Mouse (Mus musculus): ENCODE data around the gene Rnf207.

The Rnf207 gene

DNA sequence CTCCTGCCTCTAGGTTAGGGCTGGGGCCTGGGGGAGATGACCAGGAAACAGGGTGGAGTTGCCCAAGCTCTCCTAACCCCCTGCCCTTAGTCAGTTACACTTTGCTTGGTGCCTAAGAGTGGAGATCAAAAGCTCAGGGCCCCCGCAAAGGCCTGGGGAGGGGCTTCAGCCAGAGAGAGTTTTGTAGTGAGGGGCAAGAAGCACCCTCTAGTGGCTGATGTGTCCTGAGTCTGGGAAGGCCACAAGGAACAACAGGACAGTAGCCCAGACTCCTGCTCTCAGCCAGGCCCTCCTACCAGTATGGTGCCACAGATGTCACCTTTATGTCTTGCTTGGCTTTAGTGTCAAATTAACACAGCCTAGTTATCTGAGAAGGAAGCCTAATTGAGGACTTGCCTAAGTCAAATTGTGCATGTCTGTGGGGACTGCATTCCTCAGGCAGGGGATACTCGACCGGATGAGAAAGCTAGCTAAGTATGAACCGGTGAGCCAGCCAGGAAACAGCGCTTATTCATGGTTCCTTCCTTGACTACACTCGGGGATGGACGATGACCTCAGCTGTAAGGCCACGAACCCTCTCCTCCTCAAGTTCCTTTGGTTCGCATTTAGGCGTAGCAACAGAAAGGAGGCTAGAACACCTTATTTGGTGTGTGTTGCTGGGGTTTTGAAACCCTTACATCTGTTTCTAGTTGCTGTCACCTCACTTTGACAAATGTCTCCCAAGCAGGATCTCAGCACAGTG is 24.4 kb downstream of the Rnf207 start:
- no peak for DNase-seq (ENCODE audit: low spot score)

DNA sequence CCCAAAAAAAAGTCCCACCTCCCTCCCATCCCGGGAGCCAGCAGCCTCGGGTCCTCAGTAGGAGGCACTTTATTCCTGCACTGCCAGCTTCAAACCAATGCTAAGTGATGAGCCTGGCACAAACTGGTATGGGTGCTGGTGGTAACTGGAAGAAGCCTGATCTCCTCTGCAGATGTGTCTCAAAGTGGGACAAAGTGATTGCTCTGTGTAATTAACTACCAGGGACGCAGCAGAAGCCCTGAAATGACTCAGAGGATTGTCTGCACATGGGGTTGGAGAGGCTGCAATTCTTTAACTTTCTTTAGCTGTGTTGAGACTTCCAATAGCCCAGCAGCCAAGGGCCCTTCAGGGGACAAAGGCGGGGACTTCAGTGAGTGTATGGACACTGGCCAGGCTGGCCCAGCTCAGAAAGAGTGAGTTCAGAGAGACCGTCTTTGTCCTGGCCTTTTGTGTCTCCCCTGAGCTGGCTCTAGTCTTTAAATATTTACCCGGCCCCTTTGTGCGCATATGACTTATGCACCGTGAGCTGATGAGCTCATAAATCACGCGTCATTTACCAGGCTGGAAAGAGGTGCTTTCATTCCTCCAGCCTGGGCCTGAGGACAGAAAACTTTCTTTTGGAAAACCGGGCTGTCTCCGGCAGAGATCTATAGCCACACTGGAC is 26.6 kb downstream of the Rnf207 start:
- DNase-seq (ENCODE audit: low spot score): no peak

DNA sequence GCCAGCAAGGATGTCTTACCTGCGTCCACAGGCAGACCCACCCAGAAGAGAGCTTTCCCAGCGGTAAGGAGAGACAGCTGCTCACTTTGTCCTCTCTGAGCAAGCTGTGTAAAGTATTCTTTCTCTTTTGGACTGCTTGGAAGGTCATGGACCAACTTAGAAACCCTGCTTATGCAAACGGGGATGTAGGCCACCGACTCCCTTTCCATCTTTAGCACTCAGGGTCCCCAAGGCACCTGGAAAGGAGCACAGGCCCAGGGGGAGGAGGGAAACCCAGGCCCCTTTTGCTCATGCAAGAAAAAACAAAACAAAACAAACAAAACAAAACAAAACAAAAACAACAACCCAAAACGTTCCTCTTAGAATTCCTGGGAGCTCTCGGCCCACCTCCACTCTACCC is 27.2 kb downstream of the Rnf207 start, which contains the start of gene Hes3:
Hes3 (minus strand) TSS at position 101 of the 400 bp plus-strand sequence.
- DNase-seq (ENCODE audit: low spot score): no peak

DNA sequence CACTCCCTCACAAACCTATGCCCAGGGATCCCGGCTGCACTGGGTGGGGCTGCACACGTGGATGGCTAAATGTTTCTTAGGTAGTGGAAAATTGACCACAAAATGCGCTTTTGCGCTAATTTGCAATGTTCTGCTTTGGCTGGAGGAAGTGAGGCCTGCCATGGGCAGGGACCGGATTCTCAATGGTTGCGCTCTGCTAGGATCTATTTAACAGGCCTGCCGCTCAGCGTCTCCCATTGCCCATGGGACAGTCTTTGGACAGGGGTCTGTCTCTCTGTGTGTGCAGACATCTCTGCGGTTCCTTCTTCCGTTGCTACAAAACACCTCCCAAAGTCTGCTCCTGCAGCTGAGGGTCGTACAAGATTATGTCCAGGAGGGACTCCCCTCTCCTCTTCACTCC is 27.8 kb downstream of the Rnf207 start:
- no peak for DNase-seq (ENCODE audit: low spot score)

DNA sequence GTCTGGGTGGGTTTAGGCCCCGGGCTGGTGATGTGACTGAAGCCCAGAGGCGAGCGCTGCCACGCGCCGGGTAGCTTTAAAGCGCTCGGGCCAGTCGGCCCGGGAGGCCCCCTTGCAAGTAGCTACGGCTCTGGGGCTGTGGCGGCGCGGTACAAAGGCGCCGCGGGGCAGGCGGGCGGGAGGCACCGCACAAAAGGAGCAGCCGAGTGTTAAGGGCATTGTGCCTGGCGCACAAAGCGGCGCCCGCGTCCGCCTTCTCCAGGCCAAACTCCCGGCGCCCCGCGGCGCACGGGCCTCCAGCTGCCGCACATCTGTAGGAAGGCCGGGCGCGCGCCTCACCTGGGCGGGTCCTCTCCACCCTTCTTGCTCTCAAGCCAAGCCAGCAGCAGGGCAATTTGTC is 28.4 kb downstream of the Rnf207 start:
- DNase-seq (ENCODE audit: low spot score): no peak

DNA sequence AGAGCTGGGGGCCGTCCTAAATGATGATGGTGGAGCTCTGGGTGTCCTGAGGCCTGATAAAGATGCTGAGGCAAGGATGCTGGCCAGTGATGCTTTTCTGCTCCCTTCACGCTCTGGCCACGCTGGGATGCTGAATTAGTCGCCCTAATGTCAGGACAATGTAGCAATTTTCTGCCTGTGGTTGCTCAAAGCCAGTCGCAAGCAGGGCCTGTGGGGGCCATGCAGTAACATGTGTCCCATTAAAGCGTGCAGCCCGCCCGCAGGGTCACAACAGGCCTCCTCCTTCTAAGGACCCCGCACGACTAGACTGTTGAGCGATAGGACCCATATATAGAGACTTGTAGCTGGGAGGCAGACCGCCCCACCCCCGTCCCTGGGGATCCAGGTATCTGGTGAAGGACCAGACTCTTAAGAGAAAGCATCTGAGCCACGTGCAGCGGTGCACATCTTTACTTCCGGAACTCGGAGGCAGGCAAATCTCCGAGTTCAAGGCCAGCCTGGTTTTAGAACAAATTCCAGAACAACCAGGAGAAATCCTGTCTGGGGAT is 30.3 kb downstream of the Rnf207 start:
- DNase-seq (ENCODE audit: low spot score): no peak

DNA sequence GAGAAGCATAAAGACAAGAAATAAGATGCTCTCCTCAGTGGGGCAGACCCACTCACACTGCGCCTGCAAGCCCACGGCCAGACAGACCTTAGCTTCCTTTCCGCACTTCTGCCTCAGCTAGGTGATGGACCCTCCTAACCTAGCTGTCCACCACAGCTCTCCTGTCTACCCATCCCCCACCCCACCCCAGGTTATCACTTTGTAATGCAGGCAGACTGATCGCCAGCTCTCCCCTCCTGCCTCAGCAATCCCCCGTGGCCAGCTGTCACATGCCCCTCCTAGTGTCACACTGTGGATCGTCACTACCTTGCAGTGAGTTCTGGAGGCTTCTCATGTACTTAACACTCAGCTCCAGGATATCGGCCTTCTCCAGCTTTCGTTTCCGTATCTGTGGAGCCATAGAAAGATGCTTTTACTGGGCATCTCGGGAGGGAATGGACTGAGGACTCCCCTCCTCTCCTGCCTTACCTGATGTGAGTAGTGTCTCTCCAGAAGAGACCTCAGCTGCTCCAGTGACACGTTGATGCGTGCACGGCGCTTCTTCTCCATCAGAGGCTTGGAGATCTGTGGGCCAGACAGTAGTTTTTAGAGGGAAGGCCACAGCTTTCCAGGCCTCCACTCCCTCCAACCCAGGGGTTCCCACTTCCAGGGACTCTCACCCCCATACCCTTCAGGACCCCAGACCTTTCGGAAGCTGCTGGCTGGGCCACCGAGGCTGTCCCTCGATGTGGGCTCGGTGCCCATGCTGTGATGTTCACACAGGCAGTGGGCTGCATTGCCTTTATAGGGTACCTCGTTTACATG is 31.3 kb downstream of the Rnf207 start:
- DNase-seq (ENCODE audit: low spot score): no peak

DNA sequence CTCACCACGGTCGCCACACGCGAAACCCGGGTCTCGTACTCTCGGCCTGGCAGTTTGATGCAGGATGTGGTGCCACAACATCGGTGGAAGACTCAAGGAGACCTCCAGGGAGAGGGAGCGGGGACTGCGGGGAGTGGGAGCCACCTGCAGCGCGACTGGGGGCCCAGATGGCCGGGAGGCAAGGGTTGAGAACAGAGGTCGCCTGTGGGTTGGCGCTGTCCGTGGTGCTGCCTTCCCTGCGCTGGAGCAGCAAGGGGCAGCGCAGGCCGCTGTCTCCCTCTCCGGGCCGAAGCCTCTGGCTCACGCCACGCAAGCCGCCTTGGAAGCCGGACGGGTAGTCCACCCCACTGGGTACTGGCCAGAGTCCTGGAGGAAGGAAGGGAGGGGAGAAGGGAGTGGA is 31.9 kb downstream of the Rnf207 start:
- no peak for DNase-seq (ENCODE audit: low spot score)

DNA sequence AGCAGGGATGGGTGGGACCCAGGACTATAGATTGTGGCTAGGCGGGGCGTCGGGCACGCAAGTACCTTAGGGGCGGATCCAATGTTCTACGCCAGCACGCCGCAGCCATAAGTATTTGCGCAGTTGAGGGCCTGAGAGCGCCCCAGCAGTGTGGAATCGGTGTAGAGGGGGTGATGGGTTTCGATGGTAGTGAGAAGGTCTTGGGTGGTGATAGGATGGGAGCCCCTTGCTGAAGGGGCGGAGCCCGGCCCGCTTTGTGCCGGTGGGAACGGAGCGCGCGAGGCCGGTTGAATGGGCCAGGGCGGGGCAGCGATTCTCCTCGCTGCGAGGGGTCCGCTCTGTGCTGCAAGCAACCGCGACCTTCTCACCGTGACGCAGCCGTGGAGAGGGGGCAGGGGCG is 32.6 kb downstream of the Rnf207 start:
- no peak for DNase-seq (ENCODE audit: low spot score)

DNA sequence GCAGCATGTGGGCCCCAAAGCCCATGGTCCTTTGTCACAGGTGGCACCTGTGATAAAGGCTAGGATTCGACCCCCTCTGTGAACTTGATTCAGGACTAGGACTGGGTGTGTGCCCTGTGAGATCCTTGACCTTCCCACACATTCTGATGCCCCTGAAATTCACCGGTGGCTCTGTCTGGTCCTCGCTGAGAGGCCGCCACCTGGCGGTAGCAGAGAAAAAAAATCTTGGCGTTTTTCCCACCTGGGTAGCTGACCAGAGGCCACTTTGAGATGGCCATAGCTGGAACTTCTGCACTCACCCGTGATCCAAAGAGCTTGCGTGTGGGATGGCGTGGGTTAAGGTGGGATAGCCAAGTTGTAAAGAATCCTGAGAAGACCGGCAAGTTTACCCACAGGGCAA is 33.3 kb downstream of the Rnf207 start:
- DNase-seq (ENCODE audit: low spot score): no peak

DNA sequence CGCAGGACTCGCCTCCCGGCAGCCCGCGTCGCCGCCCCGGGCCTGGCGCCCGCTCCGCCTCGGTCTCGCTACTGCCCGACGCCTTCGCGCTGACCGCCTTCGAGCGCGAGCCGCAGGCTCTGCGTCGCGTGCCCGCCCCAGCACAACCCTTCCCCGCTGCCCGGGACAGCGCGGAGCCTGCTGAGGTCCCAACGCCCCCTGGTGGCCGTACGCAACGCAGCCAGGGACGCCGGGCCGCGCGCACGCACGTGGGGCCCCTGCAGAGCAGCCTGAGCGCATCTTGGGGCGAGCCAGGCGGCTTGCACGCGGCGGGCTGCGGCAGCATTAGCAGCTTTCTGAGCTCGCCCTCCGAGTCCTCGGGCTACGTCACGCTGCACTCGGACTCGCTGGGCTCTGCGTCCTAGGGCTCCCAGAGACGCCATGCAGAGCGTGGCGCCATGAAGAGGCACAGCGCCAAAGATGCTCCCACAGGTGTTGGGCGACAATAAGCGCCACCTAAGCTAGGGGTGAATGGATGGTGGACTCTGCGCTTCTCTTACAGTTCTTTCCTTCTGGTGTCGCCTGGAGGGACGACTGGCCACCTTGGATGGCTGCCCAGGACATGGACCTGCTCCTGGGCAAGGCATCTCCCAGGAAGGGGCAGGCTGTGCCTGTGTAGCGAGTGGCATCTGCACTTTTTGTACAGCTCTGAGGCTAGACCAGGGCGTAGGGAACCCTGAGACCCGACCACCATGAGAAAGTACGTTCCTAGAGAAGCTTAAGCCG is 35.4 kb downstream of the Rnf207 start:
- peak; percentile 69 for DNase-seq (ENCODE audit: low spot score)

DNA sequence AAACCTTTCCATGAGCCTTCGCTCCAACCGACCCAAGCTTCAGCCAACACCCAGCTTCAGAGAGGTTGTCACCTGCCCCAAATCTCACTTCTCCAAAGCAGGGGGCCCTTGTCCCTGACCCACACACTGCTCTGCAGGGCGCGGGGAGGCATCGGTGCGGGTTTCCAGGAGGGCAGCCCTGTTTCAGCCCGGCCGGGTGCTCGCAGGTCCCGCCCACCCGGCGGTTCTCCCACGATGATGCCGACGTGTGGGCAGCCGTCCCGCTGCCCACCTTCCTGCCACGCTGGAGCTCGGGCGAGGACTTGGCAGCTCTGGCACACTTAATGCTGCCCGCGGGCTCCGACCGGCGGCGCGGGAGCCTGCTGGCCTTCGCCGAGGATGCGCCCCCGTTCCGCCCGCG is 36.1 kb downstream of the Rnf207 start:
- DNase-seq (ENCODE audit: low spot score): no peak

DNA sequence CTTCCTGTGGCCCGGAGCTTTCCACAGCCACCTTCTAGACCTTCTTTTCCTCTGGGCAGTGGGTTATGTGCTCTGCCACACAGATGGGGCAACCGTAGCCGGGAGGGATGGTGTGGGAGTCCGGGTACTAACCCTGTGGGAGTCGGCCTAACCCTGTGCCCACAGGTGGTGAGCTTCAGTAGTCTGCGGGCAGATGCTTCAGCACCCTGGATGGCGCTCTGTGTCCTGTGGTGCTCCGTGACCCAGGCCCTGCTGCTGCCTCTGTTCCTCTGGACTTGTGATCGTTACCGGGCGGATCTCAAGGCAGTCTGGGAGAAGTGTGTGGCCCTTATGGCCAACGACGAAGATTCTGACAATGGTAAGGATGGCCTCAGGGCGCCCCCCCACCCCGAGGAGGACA is 37.2 kb downstream of the Rnf207 start:
- no peak for DNase-seq (ENCODE audit: low spot score)

DNA sequence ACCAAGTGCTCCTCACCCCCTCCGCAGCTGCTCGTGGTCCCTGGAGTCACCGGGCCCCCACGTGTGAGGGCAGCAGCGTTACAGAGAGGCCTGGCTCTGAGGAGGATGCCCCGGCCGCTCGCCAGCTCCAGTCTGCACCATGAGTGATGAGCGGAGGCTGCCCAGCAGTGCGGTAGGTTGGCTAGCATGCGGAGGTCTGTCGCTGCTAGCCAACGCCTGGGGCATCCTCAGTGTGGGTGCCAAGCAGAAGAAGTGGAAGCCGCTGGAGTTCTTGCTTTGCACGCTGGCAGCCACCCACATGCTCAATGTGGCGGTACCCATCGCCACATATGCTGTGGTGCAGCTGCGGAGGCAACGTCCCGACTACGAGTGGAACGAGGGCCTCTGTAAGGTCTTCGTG is 39.8 kb downstream of the Rnf207 start:
- DNase-seq (ENCODE audit: low spot score): no peak

DNA sequence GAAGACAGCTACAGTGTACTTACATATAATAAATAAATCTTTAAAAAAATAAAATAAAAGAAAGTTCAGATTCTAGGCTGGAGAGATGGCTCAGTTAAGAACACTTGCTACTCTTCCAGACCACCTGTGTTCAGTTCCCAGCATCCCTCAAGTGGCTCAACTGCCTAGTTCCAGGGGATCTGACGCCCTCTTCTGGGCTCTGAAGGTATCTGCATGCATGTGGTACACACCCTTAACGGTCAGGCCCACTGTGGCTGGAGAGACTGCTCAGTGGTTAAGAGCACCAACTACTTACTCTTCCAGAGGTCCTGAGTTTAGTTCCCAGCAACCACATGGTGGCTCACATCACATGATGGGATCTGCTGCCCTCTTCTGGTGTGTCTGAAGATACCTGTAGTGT is 40.9 kb downstream of the Rnf207 start:
- no peak for DNase-seq (ENCODE audit: low spot score)

DNA sequence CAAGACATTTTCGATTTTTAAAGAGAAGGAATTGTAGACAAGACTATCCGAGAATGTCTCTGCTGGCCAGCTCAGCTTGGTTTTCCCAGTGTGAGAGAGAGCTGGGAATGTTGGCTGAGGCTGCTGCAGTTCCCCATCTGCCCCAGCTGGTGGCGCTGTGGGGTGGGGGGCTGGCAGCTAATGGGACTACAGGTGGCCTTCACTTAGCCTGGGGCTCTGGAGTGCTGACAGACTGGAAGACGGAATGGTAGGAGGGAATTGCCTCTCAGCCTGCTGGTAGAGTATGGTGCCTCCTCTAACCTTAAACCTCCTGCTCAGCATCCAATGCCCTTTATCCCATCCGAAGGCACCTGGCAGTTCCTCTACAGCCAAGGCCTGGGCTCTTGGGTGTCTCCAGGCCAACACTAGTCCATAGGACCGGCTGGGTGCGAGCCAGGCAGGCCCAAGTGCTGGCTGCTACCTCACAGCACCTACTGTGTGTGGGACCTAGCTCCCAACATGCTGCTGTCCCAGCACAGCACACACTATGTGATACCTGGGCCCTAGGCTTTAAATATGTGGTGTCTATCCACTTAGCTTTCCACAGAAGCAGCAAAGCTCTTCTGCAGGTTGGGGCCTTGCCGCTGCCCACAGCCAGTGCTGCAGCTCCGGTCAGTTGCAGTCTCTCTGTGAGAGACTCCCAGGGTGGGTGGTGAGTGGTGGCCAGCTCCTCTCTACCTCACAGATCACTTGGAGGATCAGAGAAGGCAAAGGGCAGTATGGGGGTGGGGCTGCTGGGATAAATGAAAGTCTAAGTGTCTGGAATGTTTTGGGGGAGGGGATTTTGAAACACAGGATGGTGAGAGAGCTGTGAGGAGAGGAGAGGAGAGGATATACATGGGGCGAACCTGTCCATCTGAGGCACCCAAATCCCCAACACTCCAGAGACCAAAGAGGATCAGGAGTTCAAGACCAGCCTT is 42.1 kb downstream of the Rnf207 start:
- no peak for DNase-seq (ENCODE audit: low spot score)

DNA sequence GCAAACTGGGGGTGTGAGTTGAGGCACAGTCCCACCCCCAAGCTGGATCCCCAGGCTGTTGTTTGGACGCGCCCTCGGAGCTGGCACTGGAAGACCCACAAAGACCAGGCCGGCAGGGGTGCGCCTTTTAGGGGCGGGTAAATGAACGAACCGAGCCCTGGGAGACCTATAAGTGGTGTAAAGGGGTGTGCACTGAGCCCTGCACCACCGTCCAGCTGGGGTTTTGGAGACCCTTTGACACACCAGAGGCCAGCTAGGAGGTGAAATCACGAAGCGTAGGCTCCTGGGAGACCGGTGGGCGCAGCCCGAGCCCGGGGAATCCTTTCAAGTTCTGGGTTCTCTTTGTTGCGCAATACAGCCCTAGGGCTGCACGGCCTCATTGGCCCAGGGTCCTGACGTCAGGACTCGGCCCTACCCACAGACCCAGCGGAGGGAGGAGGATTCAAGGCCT is 44.1 kb downstream of the Rnf207 start:
- DNase-seq (ENCODE audit: low spot score): no peak

DNA sequence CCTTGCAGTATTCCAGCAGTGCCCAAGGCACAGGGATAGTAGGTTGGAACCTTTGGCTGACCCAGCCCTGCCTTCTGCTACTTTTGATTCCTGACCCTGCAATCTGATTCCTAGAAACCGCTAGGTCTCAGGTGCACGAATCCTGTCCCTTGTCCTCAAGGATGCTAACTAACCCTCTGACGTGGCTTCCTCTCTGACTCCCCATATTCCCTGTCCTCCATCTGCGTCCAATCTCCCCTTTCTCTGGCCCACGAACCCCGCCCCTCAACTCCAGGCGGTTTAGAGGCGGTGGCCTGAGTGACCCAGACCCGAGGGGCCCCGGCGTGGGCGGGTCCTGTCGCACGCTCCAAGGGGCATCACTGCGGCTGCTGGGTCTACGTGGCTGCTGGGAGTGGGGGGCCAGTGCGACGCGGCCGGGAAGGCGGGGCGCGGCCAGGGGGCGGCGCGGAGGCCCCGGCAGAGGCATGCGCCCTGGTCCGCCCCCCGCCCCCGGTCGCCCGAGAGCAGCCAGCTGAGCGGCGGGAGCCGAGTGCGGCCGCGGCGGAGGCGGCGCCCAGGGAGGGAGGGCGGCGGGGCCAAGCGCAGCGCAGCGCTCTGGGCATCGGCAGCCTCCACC is 45.1 kb downstream of the Rnf207 start, which contains the start of gene Gpr153:
Gpr153 (plus strand) TSS at position 612 of the 616 bp plus-strand sequence.
- no peak for DNase-seq (ENCODE audit: low spot score)

DNA sequence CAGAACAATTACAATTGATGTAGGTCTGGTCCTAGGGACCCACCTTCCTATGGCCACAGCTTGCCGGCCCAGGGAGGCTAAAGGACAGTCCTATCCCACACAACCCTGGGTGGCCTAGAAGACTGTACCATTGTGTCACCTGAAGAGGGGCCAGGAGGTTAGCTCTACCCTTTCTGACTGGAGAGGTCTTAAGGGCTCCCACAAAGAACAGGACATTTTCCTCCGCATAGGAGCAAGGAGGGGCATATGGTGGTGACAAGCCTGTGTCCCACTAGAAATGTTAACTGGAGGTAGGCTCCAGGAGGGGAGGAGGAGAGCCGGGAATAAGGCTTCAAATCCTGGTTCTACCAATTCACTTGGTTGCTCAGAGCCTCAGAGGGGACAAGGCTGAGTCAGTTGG is 45.6 kb downstream of the Rnf207 start:
- DNase-seq (ENCODE audit: low spot score): no peak

DNA sequence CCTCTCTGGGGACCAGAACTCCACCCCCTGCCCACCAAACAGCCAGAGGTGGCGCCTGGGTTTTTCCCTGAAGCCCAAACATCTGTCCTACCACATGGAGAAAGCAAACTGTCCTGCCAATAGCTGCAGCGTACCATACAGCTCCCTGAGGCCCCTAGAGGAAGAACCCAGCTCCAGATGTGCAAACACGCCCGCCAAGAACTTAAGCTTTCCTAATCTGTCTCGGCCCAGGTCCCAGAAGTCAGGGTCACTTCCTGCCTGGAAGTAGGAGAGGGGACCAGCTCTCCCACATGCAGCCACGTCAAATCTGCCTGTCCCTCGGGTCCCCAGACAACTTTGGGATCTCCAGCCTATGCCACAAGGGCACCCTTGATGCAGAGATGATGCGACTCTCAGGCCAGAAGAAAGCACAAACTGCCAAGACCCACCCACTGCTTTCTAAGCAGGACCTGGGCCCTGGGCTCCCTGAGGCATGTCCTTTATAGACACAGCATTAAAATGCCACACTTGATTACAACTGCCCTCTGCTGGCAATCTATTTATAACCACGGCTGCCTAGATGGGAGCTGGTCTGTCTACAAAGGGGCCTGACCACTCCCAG is 46.2 kb downstream of the Rnf207 start:
- no peak for DNase-seq (ENCODE audit: low spot score)
